Mouse (Mus musculus) adrenal gland (tissue): Measurements from ENCODE around the gene Omp.
"Not testable (repeated sequence)": the region's sequence is repeated elsewhere in the genome, so short reads cannot be mapped to it uniquely, and the experiment has no call there.

Source experiments
- intact Hi-C: fragments of 180-260 bp; cut with DNase I; formaldehyde crosslinking; loops from one replicate; pipeline ENCODE4 v1.15.1; 2025
- long read RNA-seq, 2 experiments: library from polyadenylated mRNA; unstranded; transcript quantifications; one replicate each; pipeline ENCODE4 v2.0.0; 2020; ENCODE audit warnings: borderline replicate concordance in 1 of 2; ENCODE audit not compliant: insufficient replicate concordance in 1 of 2

Gene Omp
- long read RNA-seq, experiment 1: 0 reads
- long read RNA-seq, experiment 2: 0 reads

DNA sequence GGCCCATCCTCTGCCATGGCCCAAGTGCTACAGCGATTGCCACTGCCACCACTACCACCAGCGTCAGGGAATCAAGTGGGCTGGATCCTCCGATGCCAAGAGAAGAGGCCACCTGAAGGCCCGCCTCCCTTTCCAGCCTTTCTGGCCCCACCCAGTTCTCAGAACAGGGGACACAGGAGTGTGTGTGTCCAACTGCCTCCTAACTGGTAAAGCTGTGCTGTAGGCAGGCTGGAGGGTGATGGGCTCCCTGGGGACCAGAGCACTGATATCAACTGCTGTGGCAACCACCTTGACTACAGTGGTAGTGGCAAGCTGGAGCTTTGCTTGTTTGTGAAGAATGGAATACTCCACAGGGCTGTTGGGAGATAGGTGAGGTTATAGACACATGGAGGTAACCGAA is at the start of gene Omp:
Gene Omp, minus strand, starts transcription at position 101 of the 400 bp plus-strand sequence.
- intact Hi-C loops: no loop called here

DNA sequence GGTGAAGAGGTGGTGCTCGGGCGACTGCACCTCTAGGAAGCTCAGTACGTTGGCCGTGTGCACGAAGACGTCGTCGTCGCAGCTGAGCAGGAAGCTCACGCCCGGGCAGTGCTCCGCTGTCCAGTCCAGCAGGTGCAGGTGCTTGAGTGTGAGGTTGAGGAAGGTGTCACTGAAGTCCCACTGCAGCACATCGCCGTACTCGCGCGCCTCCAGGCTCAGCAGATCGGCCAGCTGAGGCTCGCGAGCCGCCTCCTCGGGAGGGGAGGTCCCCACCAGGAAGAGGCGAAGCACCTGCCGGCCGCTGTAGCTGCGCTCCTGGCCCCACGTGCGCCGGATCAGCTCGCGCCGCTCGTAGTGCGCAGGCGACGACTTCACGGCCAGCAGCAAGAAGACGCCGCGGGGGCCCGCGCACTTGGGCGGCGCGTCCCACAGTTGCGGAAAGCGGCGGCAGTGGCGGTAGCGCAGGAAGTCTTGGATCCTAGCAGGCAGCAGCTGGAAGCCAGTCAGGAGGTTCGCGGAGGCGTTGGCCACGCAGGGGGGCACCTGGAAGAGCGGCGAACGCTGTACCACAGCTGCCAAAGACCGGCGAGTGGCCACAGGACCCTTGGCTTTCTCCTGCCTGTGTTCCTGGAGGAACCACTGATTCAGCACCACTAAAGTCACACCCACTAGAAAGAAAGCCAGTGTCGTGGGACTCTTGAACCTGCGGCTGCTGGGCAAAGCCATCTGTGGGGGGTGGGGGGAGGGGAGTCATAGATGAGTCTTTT is 48.9 kb upstream of the Omp start:
- intact Hi-C loops: loop anchor here (5.0 kb wide), 1 partner anchor 37 kb away; no protein-coding TSS in a partner anchor

- intact Hi-C loops: loop anchor here (5.0 kb wide), 1 partner anchor 36 kb away; no protein-coding TSS in a partner anchor
These were observed 48.3 kb upstream of the Omp start for GRCm38 (mm10) chr7:98193515-98194025.

DNA sequence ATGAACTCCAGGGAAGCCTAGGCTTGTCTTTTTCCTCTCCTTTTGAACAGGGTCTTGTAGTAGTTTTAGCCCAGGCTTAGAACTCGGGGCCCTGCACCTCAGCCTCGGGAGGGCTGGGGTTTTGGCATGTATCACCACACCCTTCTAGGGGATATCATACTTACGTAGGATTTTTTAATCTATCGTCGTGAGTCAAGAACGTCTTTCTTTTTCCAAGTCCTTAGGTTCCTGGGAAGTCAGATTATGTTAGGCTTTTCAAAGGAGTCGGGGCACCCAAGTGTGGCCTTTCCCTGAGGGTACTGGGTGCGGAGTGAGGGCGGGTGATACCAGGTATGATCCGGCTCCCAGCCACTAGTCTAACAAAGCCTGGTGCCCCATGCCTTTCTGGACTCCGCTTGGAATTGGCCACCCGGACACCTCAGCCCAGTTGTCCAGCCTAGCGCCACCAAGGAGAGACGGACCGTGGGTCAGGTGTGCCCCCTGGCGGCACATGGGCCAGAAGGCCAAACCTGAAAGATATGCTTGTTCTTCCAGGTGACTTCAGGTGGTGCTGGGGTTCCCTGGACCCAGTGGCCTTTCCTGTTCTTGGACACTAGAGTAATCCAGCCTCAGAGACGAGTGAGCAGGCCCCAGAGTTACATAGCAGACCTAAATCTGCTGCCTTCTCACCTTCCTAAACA is 46.4 kb upstream of the Omp start:
- intact Hi-C loops: loop anchor here (5.0 kb wide), 1 partner anchor 34 kb away; no protein-coding TSS in a partner anchor

- intact Hi-C loops: loop anchor here (5.0 kb wide), 1 partner anchor 33 kb away; no protein-coding TSS in a partner anchor
These were observed 45.3 kb upstream of the Omp start for GRCm38 (mm10) chr7:98190578-98190977.

- intact Hi-C loops: loop anchor here (5.0 kb wide), 1 partner anchor 32 kb away; no protein-coding TSS in a partner anchor
These were observed 44.4 kb upstream of the Omp start for GRCm38 (mm10) chr7:98189745-98190144.

DNA sequence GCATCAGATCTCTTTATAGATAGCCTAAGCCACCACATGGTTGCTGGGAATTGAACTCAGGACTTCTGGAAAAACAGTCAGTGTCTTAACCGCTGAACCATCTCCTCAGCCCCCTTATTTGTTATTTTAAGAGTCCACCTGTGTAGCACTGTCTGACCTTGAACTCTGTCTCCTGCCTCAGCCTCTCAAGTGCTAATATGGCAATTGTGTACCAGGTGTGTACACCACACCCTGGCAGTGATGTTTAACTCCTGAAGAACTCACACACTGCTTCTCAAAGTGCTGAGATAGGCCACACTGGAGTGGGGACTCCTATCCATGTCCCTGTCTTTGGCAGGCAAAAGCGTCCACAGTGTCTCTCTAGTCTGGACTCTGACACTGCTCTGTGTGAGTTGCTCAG is 43.4 kb upstream of the Omp start:
- intact Hi-C loops: no loop called here

DNA sequence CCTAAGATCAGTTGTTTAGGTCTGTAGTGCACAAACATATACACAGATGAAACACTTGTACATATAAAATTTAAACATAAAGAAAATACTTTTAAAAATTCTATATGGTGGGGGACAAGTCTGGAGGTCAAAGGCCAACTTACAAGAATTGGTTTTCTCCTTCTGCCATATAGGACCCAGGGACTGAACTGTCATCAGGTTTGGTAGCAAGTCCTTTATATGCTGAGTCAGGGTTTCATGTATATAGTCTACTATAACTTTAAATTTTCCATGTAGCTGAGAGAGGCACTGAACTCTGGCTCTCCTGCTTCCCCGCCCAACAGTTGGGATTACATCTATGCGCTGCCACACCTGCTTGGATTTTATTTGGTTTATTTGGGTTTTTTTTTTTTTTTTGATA is 42.9 kb upstream of the Omp start:
- intact Hi-C loops: no loop called here

DNA sequence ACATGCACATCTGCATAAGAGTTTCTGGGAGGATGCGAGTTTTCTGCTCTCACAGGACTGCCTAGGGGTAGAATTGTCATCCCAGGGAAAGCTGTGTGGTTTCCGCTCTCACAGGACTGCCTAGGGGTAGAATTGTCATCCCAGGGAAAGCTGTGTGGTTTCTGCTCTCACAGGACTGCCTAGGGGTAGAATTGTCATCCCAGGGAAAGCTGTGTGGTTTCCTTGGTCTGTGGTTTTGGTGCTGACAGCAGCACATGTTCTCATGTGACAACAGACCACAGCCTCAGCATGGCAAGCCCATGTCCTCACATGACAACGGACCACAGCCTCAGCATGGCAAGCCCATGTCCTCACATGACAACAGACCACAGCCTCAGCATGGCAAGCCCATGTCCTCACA is 42.0 kb upstream of the Omp start:
- intact Hi-C loops: not testable (repeated sequence)

DNA sequence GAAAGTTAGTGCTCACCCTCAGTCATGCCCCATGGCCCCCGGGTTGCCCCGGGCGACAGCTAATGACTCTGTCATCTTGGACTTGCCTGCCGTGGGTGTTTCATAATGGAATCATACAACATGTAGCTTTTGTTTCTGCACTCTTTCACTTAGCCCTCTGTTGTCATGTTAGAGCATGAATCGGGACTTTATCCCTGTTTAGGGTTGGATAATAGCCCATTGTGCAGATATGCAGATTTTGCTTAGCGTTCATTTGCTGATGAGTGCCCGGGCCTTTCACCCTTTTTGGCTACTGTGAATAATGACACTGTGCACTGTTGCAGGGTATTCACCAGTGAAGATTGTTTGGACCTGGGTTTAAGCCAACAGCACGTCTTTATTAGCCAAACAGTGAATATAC is 41.3 kb upstream of the Omp start:
- intact Hi-C loops: no loop called here

DNA sequence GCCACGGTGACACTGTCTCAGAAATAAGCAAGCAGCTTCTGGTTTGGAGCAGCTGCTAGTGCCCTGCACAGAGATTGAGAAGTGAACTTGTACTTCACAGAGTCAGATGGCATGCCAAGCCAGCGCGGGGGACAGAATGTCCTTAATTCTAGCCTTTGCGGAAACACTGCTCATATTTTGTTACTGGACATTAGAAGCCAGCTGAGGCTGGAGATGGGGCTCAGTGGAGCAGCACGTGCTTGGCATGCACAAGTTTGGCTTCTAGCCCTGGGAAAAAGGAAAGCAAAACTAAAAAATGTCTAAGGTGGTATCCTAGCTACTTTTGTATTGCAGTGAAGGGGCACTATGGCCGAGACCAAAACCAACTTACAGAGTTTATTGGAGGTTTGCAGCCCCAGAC is 40.0 kb upstream of the Omp start:
- intact Hi-C loops: no loop called here

GRCm38 (mm10) chr7:98178560-98179231 is 33.4 kb upstream of the Omp start:
- intact Hi-C loops: no loop called here

DNA sequence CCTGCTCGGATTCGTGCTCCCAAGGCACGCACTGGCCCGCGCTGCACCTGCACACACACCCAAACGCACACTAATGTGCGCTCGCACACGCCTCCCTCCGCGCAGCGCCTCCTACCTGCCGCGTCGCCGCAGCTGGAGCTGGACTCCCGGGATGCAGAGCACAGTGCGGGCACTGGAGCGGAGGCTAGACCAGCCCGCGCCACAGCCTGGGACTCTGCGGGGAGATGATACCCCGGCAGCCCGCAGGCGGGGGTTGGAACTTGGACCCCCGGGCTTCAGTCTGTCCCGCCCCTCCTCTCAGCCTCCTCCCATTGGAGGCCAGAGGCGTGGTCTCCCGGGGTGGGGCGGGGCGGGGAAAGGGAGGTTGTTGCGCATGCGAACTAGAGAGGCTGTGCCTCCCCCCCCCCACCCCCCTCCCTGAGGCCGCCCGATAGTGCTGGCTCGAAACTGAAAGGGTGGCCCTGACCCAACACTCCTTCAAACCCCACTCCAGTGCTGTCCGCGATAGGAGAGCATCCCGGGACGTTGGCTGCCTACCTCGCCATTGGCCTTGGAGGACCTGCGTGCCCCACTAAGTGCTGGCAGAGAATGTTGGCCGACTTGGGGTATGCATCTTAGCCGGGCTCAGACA is 32.7 kb upstream of the Omp start, which contains the start of gene Capn5:
Gene Capn5, minus strand, starts transcription at position 346 of the 631 bp plus-strand sequence.
- intact Hi-C loops: no loop called here

GRCm38 (mm10) chr7:98177566-98177928 is 32.2 kb upstream of the Omp start:
- intact Hi-C loops: no loop called here

DNA sequence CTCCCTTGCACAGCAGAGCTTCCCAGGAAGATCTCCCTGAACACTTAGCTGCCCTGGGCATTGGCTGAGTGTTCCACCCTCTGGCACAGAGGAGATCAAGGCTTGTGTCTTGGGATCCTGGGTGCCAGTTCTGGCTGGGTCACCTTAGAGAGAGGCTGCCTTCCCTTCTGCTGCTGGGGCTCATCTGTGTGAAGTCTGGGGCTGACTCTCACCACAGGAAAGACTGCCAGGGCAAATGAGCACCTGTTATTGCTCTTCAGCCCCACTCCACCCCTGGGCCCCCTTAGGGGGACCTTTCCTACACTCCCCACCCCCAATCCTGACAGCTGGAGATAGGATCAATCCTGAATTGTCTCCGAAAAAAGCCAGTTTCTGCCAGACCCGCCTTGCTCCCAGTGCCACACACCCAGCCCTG is 31.8 kb upstream of the Omp start:
- intact Hi-C loops: no loop called here

- intact Hi-C loops: no loop called here
These were observed 31.2 kb upstream of the Omp start for GRCm38 (mm10) chr7:98176322-98177070.

- intact Hi-C loops: no loop called here
These were observed 29.8 kb upstream of the Omp start for GRCm38 (mm10) chr7:98174883-98175755.

GRCm38 (mm10) chr7:98173408-98173807 is 28.1 kb upstream of the Omp start:
- intact Hi-C loops: no loop called here

DNA sequence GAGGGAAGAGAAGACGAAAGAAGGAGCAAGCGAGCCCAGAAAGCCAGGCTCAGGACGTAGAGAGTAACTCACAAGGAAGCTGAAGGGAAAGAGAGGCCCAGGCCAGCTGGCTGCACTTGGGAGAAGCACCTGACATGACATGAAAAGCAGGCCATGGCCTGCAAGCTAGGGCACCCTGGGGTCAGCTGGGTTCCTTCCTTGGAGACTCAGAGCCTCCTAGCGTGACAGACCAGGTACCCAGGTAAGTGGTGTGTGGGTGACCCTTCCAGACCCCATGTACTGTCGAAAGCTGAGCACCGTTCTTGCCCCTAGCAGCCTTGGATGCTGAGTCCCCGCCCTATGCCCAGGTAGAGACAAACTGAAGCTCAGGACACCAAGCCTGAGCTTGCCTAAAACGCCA is 27.4 kb upstream of the Omp start:
- intact Hi-C loops: no loop called here
